Mouse (Mus musculus): ENCODE data around the gene Clec11a. TPM values are rescaled to one million over a fixed set of nuclear protein-coding genes. Genes with fewer than 3 reads are reported as not detected.

The Clec11a gene
- polyA plus RNA-seq, 1 experiment from 2014 or later = 3.4 TPM

DNA sequence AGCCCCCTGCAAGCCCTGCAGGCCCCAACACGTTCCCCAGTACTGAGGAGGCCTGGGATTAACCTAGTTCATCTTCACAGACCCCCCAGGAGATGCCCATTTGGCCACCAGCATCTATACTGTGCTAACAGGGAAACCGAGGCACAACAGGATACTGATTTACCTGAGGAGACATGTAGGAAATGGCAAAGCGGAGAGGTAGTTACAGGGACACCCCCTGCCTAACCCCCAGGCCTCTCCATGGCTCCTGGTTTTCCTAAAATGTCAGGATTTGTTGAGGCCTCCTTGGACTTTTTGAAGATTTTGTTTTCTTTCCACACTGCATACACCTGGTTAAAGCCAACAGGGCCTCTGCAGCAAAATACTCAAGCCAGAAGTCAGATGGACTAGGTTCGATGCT is 49.4 kb downstream of the Clec11a start, which contains the start of gene Acp4:
TSS of gene Acp4 (minus strand) at position 101 of the 400 bp plus-strand sequence.
- ATAC-seq (ENCODE audit: low FRiP score, low TSS enrichment) = no peak
- no peak within 1 kb of the TSS for H3K4me3 ChIP-seq (ENCODE audit: low read length)
- H3K4me2 ChIP-seq (replicated peaks; ENCODE audit: low read depth, low read length) = no peak within 1 kb of the TSS
- H3K9ac ChIP-seq (ENCODE audit: low read depth, low read length) = no peak within 1 kb of the TSS
- H3K36me3 ChIP-seq (ENCODE audit: control insufficient read depth, insufficient read depth, low read length) = peaks cover 17% of the 10 kb centered on the region
- H3K4me1 ChIP-seq (ENCODE audit: control insufficient read depth, insufficient read depth, low read length) = 0 out of 2 replicates have a peak, but pooled peaks cover 2% of the 10 kb centered on the region
- H3K27ac ChIP-seq (ENCODE audit: low read depth, low read length) = no peak within 1 kb of the TSS
- H3K9me3 ChIP-seq (ENCODE audit: control insufficient read depth, low read length) = no peaks in the 10 kb centered on the region
- H3K27me3 ChIP-seq (ENCODE audit: control insufficient read depth, insufficient read depth, low read length) = no peaks in the 10 kb centered on the region; the same call in 1 of the 2 replicates
- WGBS = 81% methylated on average over 4 of the region's 4 CpGs

DNA sequence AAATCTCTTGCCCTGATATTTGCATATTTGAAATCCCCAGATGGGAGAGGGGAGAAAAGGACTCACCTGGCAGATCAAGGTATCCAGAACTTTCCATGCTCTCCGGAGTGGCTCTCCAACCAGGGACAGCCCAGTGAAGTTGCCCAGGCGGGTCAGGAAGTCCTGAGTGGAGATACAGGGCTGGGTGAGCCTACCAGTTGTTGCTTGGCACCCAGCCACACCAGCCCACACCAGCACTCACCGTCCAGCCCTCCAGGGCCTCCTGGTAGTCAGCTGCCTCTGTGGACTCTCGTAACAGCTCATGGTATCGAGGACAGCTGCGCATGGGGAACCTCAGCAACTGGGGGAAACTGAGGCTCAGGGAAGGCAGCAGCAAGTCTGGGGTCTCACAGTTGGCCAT is 51.8 kb downstream of the Clec11a start:
- Histone ChIP-seq H3K4me1 (ENCODE audit: control insufficient read depth, insufficient read depth, low read length) (0 out of 2 replicates have a peak, but pooled peaks cover 3% of the 10 kb centered on the region), H3K4me2 (replicated peaks; ENCODE audit: low read depth, low read length) (no peak overlapping the region), H3K36me3 (ENCODE audit: control insufficient read depth, insufficient read depth, low read length) (peaks cover 35% of the 10 kb centered on the region), H3K9ac (ENCODE audit: low read depth, low read length) (no peak overlapping the region), H3K27ac (ENCODE audit: low read depth, low read length) (no peak overlapping the region), H3K4me3 (ENCODE audit: low read length) (no peak overlapping the region), H3K9me3 (ENCODE audit: control insufficient read depth, low read length) (no peaks in the 10 kb centered on the region), H3K27me3 (ENCODE audit: control insufficient read depth, insufficient read depth, low read length) (no peaks in the 10 kb centered on the region)
- WGBS = 85% methylated on average over 6 of the region's 6 CpGs
- ATAC-seq (ENCODE audit: low FRiP score, low TSS enrichment) = no peak

DNA sequence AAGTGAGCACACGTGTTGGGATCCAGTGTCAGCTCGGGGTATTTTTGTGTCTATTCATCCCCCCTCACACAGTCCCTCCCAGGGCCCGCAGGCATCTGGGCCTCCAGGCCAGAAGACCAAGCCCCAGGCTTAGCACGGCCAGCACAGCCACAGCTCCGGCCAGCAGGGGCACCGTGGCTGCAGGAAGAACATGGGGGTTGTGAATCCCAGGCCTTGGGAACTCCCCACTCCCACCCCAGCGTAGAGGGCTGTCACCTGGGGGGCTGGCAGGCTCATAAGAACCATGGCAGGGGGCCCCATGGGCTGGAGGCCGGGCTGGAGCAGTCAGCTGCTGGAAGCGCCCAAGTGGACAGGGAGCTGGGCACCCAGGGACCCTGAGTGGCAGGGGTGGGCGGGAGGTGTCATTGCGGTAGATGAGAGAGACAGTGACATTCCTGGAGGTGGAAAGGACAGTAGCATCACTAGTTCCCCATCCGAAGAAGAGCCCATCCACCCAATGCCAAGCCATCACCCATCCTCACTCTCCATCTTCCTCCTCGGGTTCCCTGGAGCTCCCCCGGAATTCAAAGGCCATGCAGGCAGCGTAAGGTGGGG is 53.6 kb downstream of the Clec11a start:
- no peak for ATAC-seq (ENCODE audit: low FRiP score, low TSS enrichment)
- 77% methylated on average over 15 of the region's 15 CpGs for WGBS
- H3K4me1 ChIP-seq (ENCODE audit: control insufficient read depth, insufficient read depth, low read length) = peaks cover 14% of the 10 kb centered on the region
- H3K4me3 ChIP-seq (ENCODE audit: low read length) = no peak overlapping the region
- H3K4me2 ChIP-seq (replicated peaks; ENCODE audit: low read depth, low read length) = no peak overlapping the region
- no peaks in the 10 kb centered on the region for H3K27me3 ChIP-seq (ENCODE audit: control insufficient read depth, insufficient read depth, low read length)
- H3K9ac ChIP-seq (ENCODE audit: low read depth, low read length) = no peak overlapping the region
- 0 out of 2 replicates have a peak overlapping the region, but pooled peaks have one; percentile 11 for H3K27ac ChIP-seq (ENCODE audit: low read depth, low read length)
- H3K9me3 ChIP-seq (ENCODE audit: control insufficient read depth, low read length) = no peaks in the 10 kb centered on the region
- peaks cover 53% of the 10 kb centered on the region for H3K36me3 ChIP-seq (ENCODE audit: control insufficient read depth, insufficient read depth, low read length)

Other genes starting within 250 kb of the Clec11a start
- not detected in 2 replicates for gene Klk1b21, start 204.6 kb downstream of the Clec11a start, polyA plus RNA-seq (2014; fragmentation: Nextera tagmentation; extraction: Ambion mirVana)
- gene Klk1b22, start 194.2 kb downstream of the Clec11a start, polyA plus RNA-seq (2014; fragmentation: Nextera tagmentation; extraction: Ambion mirVana) = not detected in 2 replicates
- gene Klk1b16, start 170.1 kb downstream of the Clec11a start, polyA plus RNA-seq (2014; fragmentation: Nextera tagmentation; extraction: Ambion mirVana) = not detected in 2 replicates
- gene Klk1b24, start 118.7 kb downstream of the Clec11a start, polyA plus RNA-seq (2014; fragmentation: Nextera tagmentation; extraction: Ambion mirVana) = not detected in 2 replicates
- not detected in 2 replicates for gene Klk1b3, start 108.7 kb downstream of the Clec11a start, polyA plus RNA-seq (2014; fragmentation: Nextera tagmentation; extraction: Ambion mirVana)
- gene Klk1b4, start 99.5 kb downstream of the Clec11a start, polyA plus RNA-seq (2014; fragmentation: Nextera tagmentation; extraction: Ambion mirVana) = not detected in 2 replicates
- not detected in 2 replicates for gene Klk1b5, start 91.0 kb downstream of the Clec11a start, polyA plus RNA-seq (2014; fragmentation: Nextera tagmentation; extraction: Ambion mirVana)
- gene Klk1, start 81.5 kb downstream of the Clec11a start, polyA plus RNA-seq (2014; fragmentation: Nextera tagmentation; extraction: Ambion mirVana) = 0.70 and 2.1 TPM in 2 replicates
- gene Gm36864, start 70.7 kb downstream of the Clec11a start, polyA plus RNA-seq (2014; fragmentation: Nextera tagmentation; extraction: Ambion mirVana) = not detected in 2 replicates
- 1.3 and 1.6 TPM in 2 replicates for gene 1700028J19Rik, start 60.2 kb downstream of the Clec11a start, polyA plus RNA-seq (2014; fragmentation: Nextera tagmentation; extraction: Ambion mirVana)
- 119 and 143 TPM in 2 replicates for gene 2410002F23Rik, start 60.2 kb downstream of the Clec11a start, polyA plus RNA-seq (2014; fragmentation: Nextera tagmentation; extraction: Ambion mirVana)
- gene Acp4, start 49.5 kb downstream of the Clec11a start, polyA plus RNA-seq (2014; fragmentation: Nextera tagmentation; extraction: Ambion mirVana) = not detected in 2 replicates
- not detected in 2 replicates for gene Gm15517, start 45.5 kb downstream of the Clec11a start, polyA plus RNA-seq (2014; fragmentation: Nextera tagmentation; extraction: Ambion mirVana)
- gene Shank1, start 3.4 kb upstream of the Clec11a start, polyA plus RNA-seq (2014; fragmentation: Nextera tagmentation; extraction: Ambion mirVana) = 1.3 and 1.9 TPM in 2 replicates
- 1.4 and 2.3 TPM in 2 replicates for gene Syt3, start 77.2 kb upstream of the Clec11a start, polyA plus RNA-seq (2014; fragmentation: Nextera tagmentation; extraction: Ambion mirVana)
- gene 1700008O03Rik, start 78.9 kb upstream of the Clec11a start, polyA plus RNA-seq (2014; fragmentation: Nextera tagmentation; extraction: Ambion mirVana) = 1.0 and 1.5 TPM in 2 replicates
- 0.50 and 0.70 TPM in 2 replicates for gene Lrrc4b, start 122.1 kb upstream of the Clec11a start, polyA plus RNA-seq (2014; fragmentation: Nextera tagmentation; extraction: Ambion mirVana)
- 0.88 and 1.6 TPM in 2 replicates for gene Aspdh, start 158.5 kb upstream of the Clec11a start, polyA plus RNA-seq (2014; fragmentation: Nextera tagmentation; extraction: Ambion mirVana)
- 64.9 and 78.9 TPM in 2 replicates for gene Josd2, start 161.1 kb upstream of the Clec11a start, polyA plus RNA-seq (2014; fragmentation: Nextera tagmentation; extraction: Ambion mirVana)
- 122 and 138 TPM in 2 replicates for gene Emc10, start 189.6 kb upstream of the Clec11a start, polyA plus RNA-seq (2014; fragmentation: Nextera tagmentation; extraction: Ambion mirVana)
- gene Fam71e1, start 189.7 kb upstream of the Clec11a start, polyA plus RNA-seq (2014; fragmentation: Nextera tagmentation; extraction: Ambion mirVana) = 13.2 and 16.6 TPM in 2 replicates
- 0.06 and 0.18 TPM in 2 replicates for gene Mybpc2, start 217.8 kb upstream of the Clec11a start, polyA plus RNA-seq (2014; fragmentation: Nextera tagmentation; extraction: Ambion mirVana)
- gene Spib, start 225.2 kb upstream of the Clec11a start, polyA plus RNA-seq (2014; fragmentation: Nextera tagmentation; extraction: Ambion mirVana) = not detected in 2 replicates
- gene Pold1, start 241.9 kb upstream of the Clec11a start, polyA plus RNA-seq (2014; fragmentation: Nextera tagmentation; extraction: Ambion mirVana) = 51.6 and 69.5 TPM in 2 replicates
- gene Nr1h2, start 247.0 kb upstream of the Clec11a start, polyA plus RNA-seq (2014; fragmentation: Nextera tagmentation; extraction: Ambion mirVana) = 69.1 and 69.8 TPM in 2 replicates